Mouse (Mus musculus) heart, embryonic 14.5 days (tissue): ENCODE measurements around the gene Tmem164. TPM values are rescaled to one million over a fixed set of nuclear protein-coding genes. Genes with fewer than 3 reads are reported as not detected.
A peak's percentile ranks its signal among the peaks of the same experiment; 100 is the strongest.

Source experiments
- ATAC-seq: fragments of 200-750 bp; cut with Nextera tagmentation; 2 replicates; pipeline ENCODE4 v1.8.0; 2017; ENCODE audit warnings: low read depth, moderate TSS enrichment; ENCODE audit not compliant: insufficient number of reproducible peaks, insufficient read depth, low FRiP score
- H3K27ac ChIP-seq, 2 experiments: fragments of 200-500 bp in 1 of 2; fragments of 300-500 bp in 1 of 2; sonication (generic) in 1 of 2; replicated peaks in 1 of 2; 2 replicates each; pipeline ENCODE4 v1.5.1; 2012 to 2014; ENCODE audit warnings: low read depth in 2 of 2, low read length in 2 of 2, control low read depth in 1 of 2, mild to moderate bottlenecking in 1 of 2, mixed read lengths in 1 of 2; ENCODE audit not compliant: control insufficient read depth in 1 of 2, insufficient read depth in 1 of 2
- H3K27me3 ChIP-seq: fragments of 300-500 bp; sonication (generic); 2 replicates; pipeline ENCODE4 v1.6.1; 2014; ENCODE audit warnings: mild to moderate bottlenecking, low read length, control low read depth; ENCODE audit not compliant: control insufficient read depth, insufficient read depth
- H3K36me3 ChIP-seq: fragments of 300-500 bp; sonication (generic); 2 replicates; pipeline ENCODE4 v1.6.1; 2014; ENCODE audit warnings: mild to moderate bottlenecking, control low read depth, low read length, mixed read lengths; ENCODE audit not compliant: control insufficient read depth, insufficient read depth
- H3K4me1 ChIP-seq, 2 experiments: fragments of 200-500 bp in 1 of 2; fragments of 300-500 bp in 1 of 2; sonication (generic) in 1 of 2; 2 replicates each; pipeline ENCODE4 v1.6.1; 2012 to 2014; ENCODE audit warnings: low read length in 2 of 2, control low read depth in 1 of 2, mixed read lengths in 1 of 2; ENCODE audit not compliant: control insufficient read depth in 2 of 2, insufficient read depth in 2 of 2
- H3K4me2 ChIP-seq: fragments of 300-500 bp; sonication (generic); 2 replicates; pipeline ENCODE4 v1.6.1; 2014; ENCODE audit warnings: mild to moderate bottlenecking, low read length
- H3K4me3 ChIP-seq, 2 experiments: fragments of 200-500 bp in 1 of 2; fragments of 300-500 bp in 1 of 2; sonication (generic) in 1 of 2; 2 replicates each; pipeline ENCODE4 v1.5.1; 2012 to 2014; ENCODE audit warnings: low read length in 2 of 2, mild to moderate bottlenecking in 2 of 2, control low read depth in 1 of 2, low read depth in 1 of 2, moderate library complexity in 1 of 2; ENCODE audit not compliant: control insufficient read depth in 1 of 2, insufficient read depth in 1 of 2
- H3K9ac ChIP-seq: fragments of 300-500 bp; sonication (generic); 2 replicates; pipeline ENCODE4 v1.6.1; 2014; ENCODE audit warnings: mild to moderate bottlenecking, low read length
- H3K9me3 ChIP-seq: fragments of 300-500 bp; sonication (generic); 2 replicates; pipeline ENCODE4 v1.6.1; 2016; ENCODE audit warnings: low read length, control low read depth; ENCODE audit not compliant: control insufficient read depth
- WGBS: fragments of 180-500 bp; shearing (Covaris S2); extraction: QIAGEN DNeasy Blood & Tissue Kit; methylation state at CpG from one replicate; pipeline ENCODE4 v1.1.7; 2014; 5-methylcytosine and 5-hydroxymethylcytosine counted together
- microRNA counts: library from miRNA; unstranded; fragments of <30 nt; microRNA quantifications from one replicate; lab custom pipeline; 2016
- microRNA-seq: library from miRNA; unstranded; fragments of <30 nt; microRNA quantifications from one replicate; pipeline ENCODE4, GENCODE M21; 2016
- polyA plus RNA-seq: library from polyadenylated mRNA; unstranded; fragments of >200 nt; fragmentation: Nextera tagmentation; extraction: Ambion mirVana; gene quantifications from 2 replicates; pipeline ENCODE4 v1.2.1, GENCODE M21; 2014

Gene Tmem164
- polyA plus RNA-seq, 1 experiment from 2014 or later: 34.8 TPM

DNA sequence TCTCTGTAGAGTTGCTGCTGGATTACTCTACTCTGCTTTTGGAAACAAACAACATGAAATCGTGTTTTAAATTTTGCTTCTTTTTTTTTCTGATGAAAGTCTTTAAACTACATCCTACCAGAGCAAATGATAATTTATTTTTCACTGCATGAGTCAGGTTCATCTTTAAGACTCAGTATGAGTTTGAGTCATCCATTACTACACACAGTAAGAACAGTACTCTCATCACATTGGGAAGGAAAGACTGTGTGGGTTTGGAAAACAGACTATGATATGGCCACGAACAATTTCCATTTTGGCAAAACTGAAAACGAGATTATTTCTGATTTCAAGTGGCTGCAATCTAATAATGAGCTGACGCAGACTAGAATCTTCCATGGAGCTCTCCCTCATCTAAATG, 202.4 kb downstream of the Tmem164 start:
- 74% methylated on average over 4 of the region's 4 CpGs for WGBS
- Histone ChIP-seq H3K9me3 (no peaks in the 10 kb centered on the region), H3K4me2 (no peak overlapping the region), H3K9ac (no peak overlapping the region), H3K4me1 (no peaks in the 10 kb centered on the region), H3K36me3 (no peaks in the 10 kb centered on the region), H3K4me3 (no peak overlapping the region), H3K27ac (no peak overlapping the region), H3K27me3 (no peaks in the 10 kb centered on the region)
- ATAC-seq: no peak

DNA sequence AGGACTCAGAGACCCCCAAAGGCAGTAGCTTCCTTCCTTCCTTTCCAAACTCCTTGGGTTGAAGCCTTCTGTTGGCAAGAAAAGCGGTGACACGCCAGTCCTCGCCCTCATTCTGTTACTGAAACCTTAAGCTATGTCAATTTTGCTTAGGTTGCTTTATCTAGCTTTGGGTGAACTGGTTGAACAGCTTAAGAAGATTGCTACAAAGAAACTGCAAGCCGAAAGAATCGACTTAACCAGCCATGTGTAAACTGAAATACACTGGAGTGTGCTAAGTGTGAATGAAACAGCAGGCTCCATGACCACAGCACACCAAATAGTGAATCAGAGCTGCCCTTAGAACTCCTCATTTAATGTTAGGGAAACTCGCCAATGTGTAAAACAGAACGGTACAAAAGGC, 204.8 kb downstream of the Tmem164 start:
- WGBS: 73% methylated on average over 7 of the region's 7 CpGs
- H3K4me1 ChIP-seq: no peaks in the 10 kb centered on the region
- H3K36me3 ChIP-seq: no peaks in the 10 kb centered on the region
- H3K9me3 ChIP-seq: no peaks in the 10 kb centered on the region
- no peak overlapping the region for H3K4me2 ChIP-seq
- H3K27me3 ChIP-seq: no peaks in the 10 kb centered on the region
- ATAC-seq: no peak
- H3K9ac ChIP-seq: no peak overlapping the region
- no peak overlapping the region for H3K4me3 ChIP-seq
- H3K27ac ChIP-seq: no peak overlapping the region

MicroRNAs encoded within 50 kb of the gene (microRNA counts, 519-probe panel; counts per million panel counts)
- 5,563 counts per million, percentile 85 among the panel's probes with 10 or more counts for microRNA mmu-miR-652 (lab: Ali Mortazavi, UCI)

Small RNA genes lying within 50 kb of the gene (microRNA-seq; reads per million reads assigned to microRNA genes)
- 13,757 reads per million, percentile 95 among the genes with 10 or more reads in this experiment for gene Mir652
